Mouse (Mus musculus): ENCODE measurements at regions not wholly inside any gene's neighbourhood (a gene's known extent, or its start where the extent isn't known, plus 50 kb on each side); places are given as distances from the start of the nearest gene placed in this dataset.

DNA sequence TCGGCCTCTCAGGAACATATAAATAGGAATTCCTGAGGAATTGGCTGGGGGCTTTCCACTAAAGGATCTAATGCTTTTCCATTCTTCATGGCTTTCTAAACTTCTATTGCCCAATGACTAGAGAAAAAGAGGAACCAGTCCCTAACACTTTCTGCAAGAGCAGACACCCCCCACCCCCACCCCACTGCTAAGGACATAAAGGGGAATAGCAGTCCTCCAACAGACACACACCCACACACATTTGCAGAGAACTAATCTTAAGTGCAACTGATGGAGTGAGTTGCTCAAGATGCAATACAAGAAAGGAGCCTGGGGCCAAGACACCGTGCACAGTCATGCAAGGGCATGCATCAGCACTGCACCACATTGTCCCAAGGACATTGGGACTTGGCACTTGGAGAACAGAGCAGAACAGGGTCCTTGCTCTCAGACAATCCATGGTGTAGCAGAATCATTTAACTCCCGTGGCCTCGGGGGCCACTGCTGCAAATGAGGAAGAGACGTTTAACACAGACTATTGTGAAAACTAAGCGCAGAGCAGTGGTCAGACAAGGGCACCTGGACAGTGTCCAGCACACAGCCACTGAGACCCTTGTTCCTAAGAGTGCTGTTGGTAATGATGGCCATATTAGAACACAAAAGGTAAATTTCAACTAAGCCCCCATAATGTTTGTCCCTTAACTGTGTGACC lies 161.1 kb downstream of the Xpnpep1 start:
- H3K27ac ChIP-seq (replicated peaks): no peak overlapping the region
- no peak overlapping the region for H3K4me3 ChIP-seq
- no peak overlapping the region for H3K9ac ChIP-seq
- H3K9me3 ChIP-seq: no peaks in the 10 kb centered on the region
- no peaks in the 10 kb centered on the region for H3K27me3 ChIP-seq
- H3K36me3 ChIP-seq: no peaks in the 10 kb centered on the region
- H3K4me2 ChIP-seq: no peak overlapping the region
- no peak for ATAC-seq (ENCODE audit: low FRiP score, low read depth)
- no peaks in the 10 kb centered on the region for H3K4me1 ChIP-seq (replicated peaks)
- 84% methylated on average over 6 of the region's 6 CpGs for WGBS

DNA sequence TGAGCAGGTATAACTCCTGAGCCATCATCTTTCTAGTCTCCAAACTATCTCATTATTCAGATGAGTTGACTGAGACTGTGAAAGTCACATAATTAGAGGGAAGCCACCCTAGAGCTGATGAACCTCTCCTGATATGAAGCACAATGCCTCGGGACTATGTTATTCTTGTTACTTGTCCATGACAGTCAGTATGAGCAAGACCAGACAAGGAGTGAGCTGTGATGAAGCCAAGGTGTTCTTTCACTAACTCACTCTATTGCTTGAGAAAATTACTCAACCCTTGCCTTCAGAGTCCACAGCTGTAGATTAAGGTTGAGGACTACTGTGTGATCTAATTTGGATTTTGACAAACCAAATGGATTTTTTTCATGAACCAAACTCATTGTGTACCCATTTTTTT lies 173.4 kb downstream of the Xpnpep1 start:
- no peaks in the 10 kb centered on the region for H3K9me3 ChIP-seq
- ATAC-seq (ENCODE audit: low FRiP score, low read depth): no peak
- H3K4me2 ChIP-seq: no peak overlapping the region
- 98% methylated on average over 1 of the region's 1 CpGs for WGBS
- H3K27ac ChIP-seq (replicated peaks): no peak overlapping the region
- no peaks in the 10 kb centered on the region for H3K36me3 ChIP-seq
- no peaks in the 10 kb centered on the region for H3K4me1 ChIP-seq (replicated peaks)
- H3K4me3 ChIP-seq: no peak overlapping the region
- H3K27me3 ChIP-seq: no peaks in the 10 kb centered on the region
- no peak overlapping the region for H3K9ac ChIP-seq

DNA sequence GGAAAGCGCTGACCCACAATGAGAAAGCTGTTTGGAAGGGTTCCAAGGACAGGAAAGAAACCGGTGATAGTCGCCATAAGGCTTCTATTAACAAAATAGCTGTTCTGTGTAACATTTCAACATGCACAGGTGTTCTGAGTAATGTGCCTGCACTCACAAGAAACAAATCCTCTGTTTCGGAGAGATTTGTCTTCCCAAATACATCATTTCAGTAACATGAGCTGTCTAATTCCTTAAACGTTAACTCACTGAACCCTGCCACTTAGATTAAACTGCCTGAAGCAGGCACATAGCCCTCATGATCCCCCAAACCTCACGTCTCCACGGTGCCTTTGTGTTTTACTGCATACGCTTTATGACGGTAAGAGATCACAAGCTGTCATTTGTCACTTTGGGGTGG lies 178.4 kb downstream of the Xpnpep1 start:
- Histone ChIP-seq H3K27ac (replicated peaks) (no peak overlapping the region), H3K4me2 (no peak overlapping the region), H3K36me3 (no peaks in the 10 kb centered on the region), H3K9me3 (no peaks in the 10 kb centered on the region), H3K9ac (no peak overlapping the region), H3K4me3 (no peak overlapping the region), H3K27me3 (no peaks in the 10 kb centered on the region), H3K4me1 (replicated peaks) (no peaks in the 10 kb centered on the region)
- WGBS: 55% methylated on average over 9 of the region's 9 CpGs
- no peak for ATAC-seq (ENCODE audit: low FRiP score, low read depth)

DNA sequence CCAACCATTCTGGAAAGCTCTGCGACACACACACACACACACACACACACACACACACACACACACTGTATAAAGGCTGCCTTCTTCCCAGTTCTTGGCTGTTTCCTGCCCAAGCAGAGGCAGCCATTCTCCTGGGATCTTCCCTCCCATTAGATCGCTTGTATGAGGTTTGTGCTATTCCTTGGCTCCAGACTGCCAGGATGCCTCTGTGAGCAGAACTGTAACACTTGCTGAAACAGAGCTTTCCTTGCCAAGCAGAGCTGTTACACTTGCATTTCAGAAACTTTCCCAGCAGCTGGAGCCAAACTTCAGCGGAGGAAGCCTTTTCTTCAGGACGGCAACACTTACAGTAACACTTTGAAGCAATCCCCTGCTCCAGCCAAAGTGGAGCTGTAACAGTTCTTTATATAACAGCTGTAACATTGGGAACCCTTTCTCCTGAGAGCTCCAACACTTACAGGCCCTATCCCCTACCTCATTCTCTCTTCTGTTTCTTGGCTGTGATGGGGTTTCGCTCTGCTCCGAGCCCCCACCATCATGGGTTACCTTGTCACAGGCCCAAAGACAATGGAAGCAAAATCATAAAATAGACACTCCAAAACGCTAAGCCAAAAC lies 185.8 kb downstream of the Xpnpep1 start:
- Histone ChIP-seq H3K9me3 (no peaks in the 10 kb centered on the region), H3K4me3 (no peak overlapping the region), H3K9ac (no peak overlapping the region), H3K27ac (replicated peaks) (no peak overlapping the region), H3K4me2 (no peak overlapping the region), H3K27me3 (no peaks in the 10 kb centered on the region), H3K36me3 (no peaks in the 10 kb centered on the region), H3K4me1 (replicated peaks) (no peaks in the 10 kb centered on the region)
- ATAC-seq (ENCODE audit: low FRiP score, low read depth): no peak
- 78% methylated on average over 7 of the region's 7 CpGs for WGBS

DNA sequence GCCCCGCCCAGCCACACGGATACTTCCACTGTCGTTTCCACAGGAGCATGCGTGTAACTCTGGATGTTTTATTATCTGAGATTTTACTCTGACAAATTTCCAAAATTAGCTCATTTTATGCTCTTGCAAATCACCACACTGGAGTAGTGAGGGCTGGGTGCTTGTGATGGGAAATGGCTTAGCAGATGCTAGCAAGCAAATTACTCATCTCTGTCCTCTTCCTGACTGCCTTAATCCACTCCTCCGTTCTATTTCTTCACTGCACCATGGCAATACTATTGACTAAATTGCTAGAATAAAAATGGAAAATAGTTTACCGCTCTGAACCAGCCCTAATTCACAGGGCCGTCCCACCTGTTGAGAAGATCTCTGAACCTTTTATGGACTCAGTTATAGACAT lies 223.8 kb downstream of the Xpnpep1 start:
- Histone ChIP-seq H3K36me3 (no peaks in the 10 kb centered on the region), H3K4me1 (replicated peaks) (no peaks in the 10 kb centered on the region), H3K9me3 (no peaks in the 10 kb centered on the region), H3K4me3 (no peak overlapping the region), H3K4me2 (no peak overlapping the region), H3K27ac (replicated peaks) (no peak overlapping the region), H3K9ac (no peak overlapping the region), H3K27me3 (no peaks in the 10 kb centered on the region)
- WGBS: 84% methylated on average over 7 of the region's 7 CpGs
- ATAC-seq (ENCODE audit: low FRiP score, low read depth): no peak

DNA sequence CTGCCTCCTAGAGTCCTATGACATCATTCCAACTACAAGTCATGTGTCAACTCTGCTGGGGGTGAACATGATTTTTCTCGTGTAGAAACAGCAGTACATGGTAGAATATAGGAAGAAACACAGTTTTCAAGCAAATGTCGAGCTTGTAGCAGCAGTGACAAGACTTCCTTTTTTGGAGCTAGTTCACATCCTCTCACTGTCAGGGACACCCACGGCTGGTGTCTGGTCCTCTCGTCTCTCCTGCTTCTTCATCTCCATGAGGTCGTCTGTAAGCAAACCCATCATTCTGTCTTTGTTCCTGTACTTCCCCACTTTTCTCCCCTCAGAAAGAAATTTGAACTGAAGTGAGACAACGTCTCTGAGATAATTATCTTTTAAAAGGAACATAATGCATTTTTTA lies 228.0 kb downstream of the Xpnpep1 start:
- no peak for ATAC-seq (ENCODE audit: low FRiP score, low read depth)
- Histone ChIP-seq H3K27ac (replicated peaks) (no peak overlapping the region), H3K4me2 (no peak overlapping the region), H3K9me3 (no peaks in the 10 kb centered on the region), H3K27me3 (no peaks in the 10 kb centered on the region), H3K36me3 (no peaks in the 10 kb centered on the region), H3K9ac (no peak overlapping the region), H3K4me1 (replicated peaks) (no peaks in the 10 kb centered on the region), H3K4me3 (no peak overlapping the region)
- 81% methylated on average over 6 of the region's 6 CpGs for WGBS

DNA sequence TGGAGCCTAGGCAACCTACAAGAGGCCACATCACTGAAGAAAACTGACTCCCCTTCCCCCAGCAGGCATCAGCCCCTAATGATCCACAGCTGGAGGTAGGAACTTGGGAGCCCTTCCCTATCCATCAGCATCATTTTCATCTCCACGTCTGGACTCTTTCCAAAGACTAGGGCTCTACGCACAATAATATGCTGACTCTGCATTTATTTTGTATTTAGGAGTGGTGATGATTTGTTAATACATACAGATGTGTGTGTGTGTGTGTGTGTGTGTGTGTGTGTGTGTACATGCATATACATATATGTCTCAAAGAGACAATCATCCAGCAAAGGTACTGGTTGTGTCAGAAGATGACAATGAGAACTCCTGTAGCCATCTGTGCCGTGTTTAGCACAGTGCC lies 251.2 kb downstream of the Xpnpep1 start:
- Histone ChIP-seq H3K4me3 (no peak overlapping the region), H3K4me1 (replicated peaks) (no peaks in the 10 kb centered on the region), H3K4me2 (no peak overlapping the region), H3K27ac (replicated peaks) (no peak overlapping the region), H3K27me3 (no peaks in the 10 kb centered on the region), H3K9me3 (no peaks in the 10 kb centered on the region), H3K36me3 (no peaks in the 10 kb centered on the region), H3K9ac (no peak overlapping the region)
- ATAC-seq (ENCODE audit: low FRiP score, low read depth): no peak
- WGBS: 77% methylated on average over 3 of the region's 3 CpGs

DNA sequence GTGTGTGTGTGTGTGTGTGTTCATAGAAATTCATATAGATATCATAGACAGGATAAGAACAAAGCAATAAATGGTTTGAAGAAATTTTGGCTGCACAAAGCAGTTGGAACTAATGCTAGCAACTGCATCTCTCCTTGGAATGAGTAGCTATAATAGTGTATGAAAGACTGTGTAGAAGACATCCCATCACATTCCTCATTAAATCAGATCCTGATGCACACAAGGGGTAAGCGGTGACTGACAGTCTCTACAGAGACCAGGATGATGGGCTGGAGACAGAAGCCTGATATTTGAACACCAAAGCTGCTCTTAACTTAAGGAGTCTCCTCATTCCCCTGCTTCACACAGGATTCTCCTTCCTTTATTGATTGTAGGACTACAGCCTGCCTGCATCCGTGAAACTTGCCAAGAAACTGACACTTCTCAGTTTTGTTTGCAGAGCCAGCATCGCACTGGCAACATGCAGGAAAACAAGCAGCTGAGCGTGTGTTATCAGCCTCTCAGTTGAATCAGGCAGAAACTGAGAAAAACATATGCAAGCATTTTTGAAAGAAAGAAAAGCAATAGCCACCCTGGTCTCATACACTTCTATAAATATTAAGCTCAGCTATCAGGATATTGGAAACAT lies 271.1 kb downstream of the Xpnpep1 start:
- Histone ChIP-seq H3K4me1 (replicated peaks) (peaks cover 5% of the 10 kb centered on the region; the same call in 1 of the 2 replicates), H3K27ac (replicated peaks) (no peak overlapping the region), H3K27me3 (no peaks in the 10 kb centered on the region), H3K9me3 (no peaks in the 10 kb centered on the region), H3K36me3 (no peaks in the 10 kb centered on the region), H3K9ac (no peak overlapping the region), H3K4me2 (no peak overlapping the region), H3K4me3 (no peak overlapping the region)
- no peak for ATAC-seq (ENCODE audit: low FRiP score, low read depth)
- 69% methylated on average over 4 of the region's 4 CpGs for WGBS

DNA sequence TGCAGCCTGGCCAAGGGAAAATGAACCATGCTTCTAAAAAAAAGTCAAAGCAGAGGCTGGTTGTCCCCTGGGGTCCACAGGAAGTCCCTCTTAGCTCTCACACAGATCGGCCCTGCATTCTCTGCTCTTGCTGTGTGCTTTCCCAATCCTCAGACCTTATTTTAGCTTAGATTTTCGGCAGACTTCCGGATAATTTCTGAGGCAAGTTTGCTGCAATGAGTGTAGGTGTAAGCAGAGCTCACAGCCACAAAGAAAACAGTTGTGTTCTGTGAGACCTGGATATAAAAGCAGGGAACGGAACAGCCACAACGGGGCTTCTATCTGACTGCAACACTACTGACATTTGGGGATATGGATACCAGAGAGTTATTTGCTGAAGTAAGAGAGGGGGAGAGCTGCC lies 271.9 kb downstream of the Xpnpep1 start:
- H3K27ac ChIP-seq (replicated peaks): no peak overlapping the region
- H3K9ac ChIP-seq: no peak overlapping the region
- no peaks in the 10 kb centered on the region for H3K36me3 ChIP-seq
- no peak for ATAC-seq (ENCODE audit: low FRiP score, low read depth)
- 87% methylated on average over 5 of the region's 5 CpGs for WGBS
- H3K9me3 ChIP-seq: no peaks in the 10 kb centered on the region
- no peaks in the 10 kb centered on the region for H3K27me3 ChIP-seq
- H3K4me2 ChIP-seq: no peak overlapping the region
- H3K4me1 ChIP-seq (replicated peaks): peaks cover 5% of the 10 kb centered on the region; the same call in 1 of the 2 replicates
- H3K4me3 ChIP-seq: no peak overlapping the region

DNA sequence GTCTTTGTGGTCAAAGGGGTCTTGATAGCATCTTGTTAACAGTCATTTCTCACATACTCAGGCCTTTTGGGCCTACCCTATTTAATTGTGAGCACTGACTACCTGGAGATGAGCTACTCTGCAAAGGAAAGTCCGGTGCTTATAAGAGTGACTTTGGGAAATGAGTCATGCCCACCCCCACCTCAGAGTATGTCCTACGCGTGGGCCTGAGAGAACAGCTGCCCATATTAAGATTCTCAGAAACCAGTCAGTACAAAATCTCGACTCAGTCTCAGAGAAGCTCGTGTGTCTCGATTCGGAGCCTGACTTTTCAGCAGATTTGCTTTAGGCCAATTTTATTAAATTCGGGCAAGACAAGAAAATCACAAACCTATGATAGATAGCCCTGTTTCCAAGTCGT lies 301.1 kb downstream of the Xpnpep1 start:
- H3K4me3 ChIP-seq: no peak overlapping the region
- H3K4me2 ChIP-seq: no peak overlapping the region
- no peak for ATAC-seq (ENCODE audit: low FRiP score, low read depth)
- 90% methylated on average over 9 of the region's 9 CpGs for WGBS
- no peaks in the 10 kb centered on the region for H3K27me3 ChIP-seq
- no peak overlapping the region for H3K9ac ChIP-seq
- H3K27ac ChIP-seq (replicated peaks): no peak overlapping the region
- H3K4me1 ChIP-seq (replicated peaks): no peaks in the 10 kb centered on the region
- H3K9me3 ChIP-seq: no peaks in the 10 kb centered on the region
- no peaks in the 10 kb centered on the region for H3K36me3 ChIP-seq

DNA sequence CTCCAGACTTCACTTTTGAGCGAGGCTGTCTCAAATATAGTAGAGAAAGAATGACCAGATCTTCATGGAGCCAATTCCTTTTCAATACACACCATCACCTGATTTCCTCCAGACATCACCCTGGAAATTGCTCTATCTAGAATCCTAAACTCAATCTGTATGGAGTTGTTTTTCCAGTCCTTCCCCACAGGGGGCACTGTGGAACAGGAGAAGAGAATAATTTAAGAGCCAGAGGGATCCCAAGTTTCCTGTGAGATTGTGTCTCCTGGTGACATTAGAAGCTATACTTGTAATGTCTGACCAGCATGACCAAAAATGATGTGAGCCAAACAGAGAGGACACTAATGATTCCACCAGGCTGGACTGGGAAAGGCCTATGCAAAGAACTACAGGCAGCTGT lies 318.2 kb downstream of the Xpnpep1 start:
- no peak for ATAC-seq (ENCODE audit: low FRiP score, low read depth)
- 36% methylated on average over 1 of the region's 1 CpGs for WGBS
- Histone ChIP-seq H3K27me3 (no peaks in the 10 kb centered on the region), H3K4me3 (no peak overlapping the region), H3K27ac (replicated peaks) (no peak overlapping the region), H3K4me1 (replicated peaks) (no peaks in the 10 kb centered on the region), H3K9ac (no peak overlapping the region), H3K36me3 (no peaks in the 10 kb centered on the region), H3K9me3 (no peaks in the 10 kb centered on the region), H3K4me2 (no peak overlapping the region)

DNA sequence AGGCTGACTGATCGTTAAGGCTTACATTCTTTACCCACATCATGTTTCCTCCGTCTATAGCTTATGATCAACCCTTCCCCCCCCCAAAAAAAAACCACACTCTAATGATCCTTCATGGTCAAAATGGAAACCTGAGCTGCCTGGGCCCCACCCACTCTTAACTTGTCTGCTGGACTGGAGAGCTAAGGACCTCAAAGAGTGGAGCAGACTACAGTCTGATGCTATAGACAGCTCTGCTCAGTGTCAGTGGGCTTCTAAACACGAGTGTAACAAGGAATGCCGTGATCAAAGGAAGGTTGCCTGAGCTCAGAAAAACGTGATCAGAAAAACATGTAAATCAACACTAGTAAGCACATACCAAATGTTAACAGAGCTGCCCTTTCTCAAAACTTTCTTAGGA lies 324.7 kb downstream of the Xpnpep1 start:
- WGBS: 86% methylated on average over 5 of the region's 5 CpGs
- no peaks in the 10 kb centered on the region for H3K27me3 ChIP-seq
- H3K9me3 ChIP-seq: no peaks in the 10 kb centered on the region

More for the DNA sequence above, 324.7 kb downstream of the Xpnpep1 start:
- ATAC-seq (ENCODE audit: low FRiP score, low read depth): no peak
- no peaks in the 10 kb centered on the region for H3K4me1 ChIP-seq (replicated peaks)
- H3K4me2 ChIP-seq: no peak overlapping the region
- H3K9ac ChIP-seq: no peak overlapping the region
- no peak overlapping the region for H3K4me3 ChIP-seq
- H3K27ac ChIP-seq (replicated peaks): no peak overlapping the region
- no peaks in the 10 kb centered on the region for H3K36me3 ChIP-seq
